Mouse (Mus musculus) hindbrain, embryonic 13.5 days (tissue): ENCODE results near the gene Slc3a1. TPM values are rescaled to one million over a fixed set of nuclear protein-coding genes. Genes with fewer than 3 reads are reported as not detected.

ENCODE experiments used
- ATAC-seq: fragments of 200-750 bp; cut with Nextera tagmentation; 2 replicates; pipeline ENCODE4 v1.8.0; 2017; ENCODE audit warnings: moderate TSS enrichment; ENCODE audit not compliant: low FRiP score
- H3K27ac ChIP-seq: fragments of 300-500 bp; sonication (generic); 2 replicates; pipeline ENCODE4 v1.5.1; 2015; ENCODE audit warnings: inconsistent platforms, mild to moderate bottlenecking, moderate library complexity
- H3K27me3 ChIP-seq: fragments of 300-500 bp; sonication (generic); 2 replicates; pipeline ENCODE4 v1.6.1; 2015; ENCODE audit warnings: mild to moderate bottlenecking, inconsistent platforms
- H3K36me3 ChIP-seq: fragments of 300-500 bp; sonication (generic); 2 replicates; pipeline ENCODE4 v1.6.1; 2015; ENCODE audit warnings: mild to moderate bottlenecking, inconsistent platforms
- H3K4me1 ChIP-seq: fragments of 300-500 bp; sonication (generic); replicated peaks from 2 replicates; pipeline ENCODE4 v1.6.1; 2015; ENCODE audit warnings: inconsistent platforms
- H3K4me2 ChIP-seq: fragments of 300-500 bp; sonication (generic); 2 replicates; pipeline ENCODE4 v1.6.1; 2015; ENCODE audit warnings: inconsistent platforms, mild to moderate bottlenecking, moderate library complexity
- H3K4me3 ChIP-seq: fragments of 300-500 bp; sonication (generic); 2 replicates; pipeline ENCODE4 v1.5.1; 2015; ENCODE audit warnings: mild to moderate bottlenecking, inconsistent platforms
- H3K9ac ChIP-seq: fragments of 300-500 bp; sonication (generic); 2 replicates; pipeline ENCODE4 v1.6.1; 2015; ENCODE audit warnings: mild to moderate bottlenecking, inconsistent platforms
- H3K9me3 ChIP-seq: fragments of 300-500 bp; sonication (generic); 2 replicates; pipeline ENCODE4 v1.6.1; 2016; ENCODE audit warnings: inconsistent platforms
- WGBS: fragments of 180-500 bp; shearing (Covaris S2); methylation state at CpG from one replicate; pipeline ENCODE4 v1.1.7; 2015; 5-methylcytosine and 5-hydroxymethylcytosine counted together
- polyA plus RNA-seq: library from polyadenylated mRNA; unstranded; fragments of >200 nt; fragmentation: Nextera tagmentation; extraction: Ambion mirVana; gene quantifications from 2 replicates; pipeline ENCODE4 v1.2.1, GENCODE M21; 2015

Slc3a1 gene
- 0.32 and 0.47 TPM in 2 replicates for polyA plus RNA-seq

DNA sequence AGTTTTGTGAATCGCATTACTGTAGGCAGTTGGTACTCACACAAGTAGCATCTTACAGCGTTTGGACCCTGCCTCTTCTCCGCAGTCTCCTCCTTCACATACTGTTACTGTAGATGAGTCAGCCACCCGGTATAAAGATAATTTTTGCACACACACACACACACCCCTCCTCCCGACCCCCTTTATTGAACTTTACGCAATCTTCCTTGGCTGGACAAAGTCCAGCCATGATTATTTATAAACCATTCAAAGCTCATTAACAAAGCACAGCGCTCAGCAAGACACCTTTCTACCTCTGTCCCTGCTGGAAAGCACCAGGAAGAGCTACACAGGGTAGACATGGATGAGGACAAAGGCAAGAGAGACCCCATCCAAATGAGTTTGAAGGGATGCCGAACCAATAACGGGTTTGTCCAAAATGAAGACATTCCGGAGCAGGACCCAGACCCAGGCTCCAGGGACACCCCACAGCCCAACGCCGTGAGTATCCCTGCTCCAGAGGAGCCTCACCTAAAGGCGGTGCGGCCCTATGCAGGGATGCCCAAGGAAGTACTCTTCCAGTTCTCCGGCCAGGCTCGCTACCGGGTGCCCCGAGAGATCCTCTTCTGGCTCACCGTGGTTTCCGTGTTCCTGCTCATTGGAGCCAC is at the start of gene Slc3a1:
Gene Slc3a1, plus strand, starts transcription at position 284 of the 647 bp plus-strand sequence.
- Histone ChIP-seq H3K27ac (no peak within 1 kb of the TSS), H3K9ac (no peak within 1 kb of the TSS), H3K4me3 (no peak within 1 kb of the TSS), H3K27me3 (no peaks in the 10 kb centered on the region), H3K4me1 (no peaks in the 10 kb centered on the region), H3K4me2 (no peak within 1 kb of the TSS), H3K36me3 (no peaks in the 10 kb centered on the region), H3K9me3 (no peaks in the 10 kb centered on the region)
- no peak for ATAC-seq
- WGBS, result 86% methylated on average over 20 of the region's 20 CpGs

DNA sequence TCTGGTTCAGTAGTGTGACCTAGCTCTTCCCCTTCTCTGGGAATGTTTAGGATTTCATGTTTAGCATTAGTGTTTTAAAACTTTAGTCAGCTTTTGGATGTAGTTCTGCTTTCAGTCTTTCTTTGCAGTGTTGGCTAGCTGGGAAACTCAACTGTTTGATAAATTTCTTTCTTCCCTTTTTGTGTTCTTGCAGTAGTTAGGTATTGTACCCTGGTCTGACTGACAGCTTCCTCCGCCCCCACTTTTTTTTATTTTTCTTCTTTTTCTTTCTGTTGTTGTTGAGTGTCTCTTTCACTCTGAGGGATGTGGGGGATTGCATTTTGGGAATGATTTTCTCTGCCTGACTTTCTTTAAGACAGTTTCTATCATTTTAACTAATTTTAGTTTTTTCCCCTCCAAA is 46.5 kb upstream of the Slc3a1 start:
- ATAC-seq, result no peak
- WGBS, result 74% methylated on average over 1 of the region's 1 CpGs
- H3K9ac ChIP-seq, result no peak overlapping the region

DNA sequence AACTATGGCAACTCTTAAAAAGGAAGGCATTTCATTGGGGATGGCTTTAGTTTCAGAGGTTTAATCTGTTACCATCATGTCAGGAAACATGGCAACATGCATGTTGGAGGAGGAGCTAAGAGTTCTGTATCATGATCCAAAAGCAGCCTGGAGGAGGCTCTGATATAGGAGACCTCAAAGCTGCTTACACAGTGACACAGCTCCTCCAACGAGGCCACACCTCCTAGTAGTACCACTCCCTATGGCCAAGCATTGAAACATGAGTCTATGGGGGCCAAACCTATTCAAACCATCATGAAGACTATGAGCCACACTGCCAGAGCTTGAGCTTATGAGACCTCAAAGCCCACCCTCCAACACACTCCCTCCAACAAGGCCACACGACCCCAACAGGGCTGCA is 45.4 kb upstream of the Slc3a1 start:
- Histone ChIP-seq H3K4me2 (no peak overlapping the region), H3K9ac (no peak overlapping the region), H3K27ac (no peak overlapping the region), H3K4me1 (peaks cover 11% of the 10 kb centered on the region; the same call in 1 of the 2 replicates), H3K4me3 (no peak overlapping the region), H3K9me3 (no peaks in the 10 kb centered on the region), H3K27me3 (no peaks in the 10 kb centered on the region), H3K36me3 (no peaks in the 10 kb centered on the region)
- no peak for ATAC-seq
- WGBS, result 85% methylated on average over 2 of the region's 2 CpGs

More for the DNA sequence above, 46.5 kb upstream of the Slc3a1 start:
- peaks cover 3% of the 10 kb centered on the region; the same call in 1 of the 2 replicates for H3K36me3 ChIP-seq
- no peak overlapping the region for H3K4me3 ChIP-seq
- no peak overlapping the region for H3K27ac ChIP-seq
- no peaks in the 10 kb centered on the region for H3K27me3 ChIP-seq
- H3K4me2 ChIP-seq, result no peak overlapping the region
- H3K4me1 ChIP-seq, result 0 out of 2 replicates have a peak, but pooled peaks cover 6% of the 10 kb centered on the region
- H3K9me3 ChIP-seq, result no peaks in the 10 kb centered on the region

DNA sequence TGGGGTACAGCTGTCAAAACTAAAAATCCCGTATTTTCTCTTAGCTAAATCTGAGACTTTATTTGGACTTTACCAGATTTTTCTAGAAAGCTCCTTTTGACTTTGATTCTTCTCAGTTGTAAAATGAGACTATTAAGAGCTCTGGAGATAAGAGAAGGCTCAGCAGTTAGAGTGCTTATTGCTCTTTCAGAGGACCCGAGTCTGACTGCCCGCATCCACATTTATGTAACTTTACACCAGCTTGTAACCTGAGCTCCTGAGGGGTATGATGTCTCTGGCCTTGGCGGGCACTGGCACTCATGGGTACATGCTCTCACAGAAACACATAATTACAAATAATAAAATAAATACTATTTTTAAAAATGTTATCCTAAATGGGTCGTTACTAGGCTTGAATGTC is 41.8 kb upstream of the Slc3a1 start:
- H3K27ac ChIP-seq, result no peak overlapping the region
- H3K27me3 ChIP-seq, result no peaks in the 10 kb centered on the region
- ATAC-seq, result no peak
- no peak overlapping the region for H3K4me3 ChIP-seq
- WGBS, result 76% methylated on average over 5 of the region's 5 CpGs
- no peak overlapping the region for H3K4me2 ChIP-seq
- no peak overlapping the region for H3K9ac ChIP-seq
- no peaks in the 10 kb centered on the region for H3K9me3 ChIP-seq
- peaks cover 11% of the 10 kb centered on the region; the same call in 1 of the 2 replicates for H3K4me1 ChIP-seq
- no peaks in the 10 kb centered on the region for H3K36me3 ChIP-seq

DNA sequence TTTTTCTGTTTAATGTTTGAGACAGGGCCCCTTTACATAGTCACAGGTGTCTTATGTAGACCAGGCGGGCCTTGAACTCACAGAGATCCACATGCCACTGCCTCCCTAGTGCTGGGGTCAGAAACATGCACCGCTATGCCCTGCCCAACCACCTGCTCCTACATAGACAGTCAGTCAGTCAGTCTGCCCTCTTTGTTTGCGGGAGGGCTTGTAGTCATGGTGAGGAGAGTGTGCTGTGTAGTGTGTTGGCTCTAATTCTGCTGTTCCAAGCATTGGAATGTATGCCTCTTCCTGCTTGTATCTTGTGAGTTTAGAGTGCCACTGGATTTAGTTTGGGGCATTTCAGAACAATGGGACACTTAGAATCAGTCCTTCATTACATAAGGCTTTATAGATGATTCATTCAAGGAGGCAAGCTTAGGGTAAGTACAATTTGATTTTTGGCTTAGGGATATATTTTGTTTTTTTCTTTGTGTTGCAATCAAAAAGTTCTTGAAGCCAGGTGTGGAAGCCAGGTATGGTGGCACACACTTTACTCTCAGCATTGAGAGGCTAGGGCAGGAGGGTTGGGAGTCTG is 40.3 kb upstream of the Slc3a1 start:
- no peak for ATAC-seq
- no peak overlapping the region for H3K27ac ChIP-seq
- H3K36me3 ChIP-seq, result no peaks in the 10 kb centered on the region
- WGBS, result 86% methylated on average over 3 of the region's 3 CpGs
- no peak overlapping the region for H3K4me3 ChIP-seq
- no peaks in the 10 kb centered on the region for H3K27me3 ChIP-seq
- H3K9ac ChIP-seq, result no peak overlapping the region
- H3K4me2 ChIP-seq, result no peak overlapping the region
- peaks cover 11% of the 10 kb centered on the region; the same call in 1 of the 2 replicates for H3K4me1 ChIP-seq
- H3K9me3 ChIP-seq, result no peaks in the 10 kb centered on the region

DNA sequence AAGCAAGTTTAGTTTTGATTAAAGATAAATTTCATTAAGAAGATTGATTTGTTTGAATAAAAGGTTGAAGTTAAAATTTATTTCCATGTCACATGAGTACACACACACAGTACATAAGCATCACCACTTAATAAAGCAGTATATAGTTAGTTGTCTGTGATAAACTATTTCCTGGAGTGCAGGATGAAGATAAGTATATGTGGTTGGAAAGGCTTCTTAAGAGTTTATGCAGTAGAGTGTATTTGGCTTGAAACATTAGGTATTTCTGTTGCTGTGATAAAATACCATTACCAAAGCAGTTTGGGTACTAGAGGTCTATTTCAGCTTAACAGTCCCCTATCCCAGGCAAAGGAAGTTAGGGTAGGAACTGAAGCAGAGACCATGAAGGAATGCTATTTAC is 39.7 kb upstream of the Slc3a1 start:
- peaks cover 11% of the 10 kb centered on the region; the same call in 1 of the 2 replicates for H3K4me1 ChIP-seq
- H3K4me2 ChIP-seq, result no peak overlapping the region
- H3K36me3 ChIP-seq, result no peaks in the 10 kb centered on the region
- H3K4me3 ChIP-seq, result no peak overlapping the region
- H3K27me3 ChIP-seq, result no peaks in the 10 kb centered on the region
- ATAC-seq, result no peak
- H3K9me3 ChIP-seq, result no peaks in the 10 kb centered on the region
- H3K9ac ChIP-seq, result no peak overlapping the region
- H3K27ac ChIP-seq, result no peak overlapping the region

DNA sequence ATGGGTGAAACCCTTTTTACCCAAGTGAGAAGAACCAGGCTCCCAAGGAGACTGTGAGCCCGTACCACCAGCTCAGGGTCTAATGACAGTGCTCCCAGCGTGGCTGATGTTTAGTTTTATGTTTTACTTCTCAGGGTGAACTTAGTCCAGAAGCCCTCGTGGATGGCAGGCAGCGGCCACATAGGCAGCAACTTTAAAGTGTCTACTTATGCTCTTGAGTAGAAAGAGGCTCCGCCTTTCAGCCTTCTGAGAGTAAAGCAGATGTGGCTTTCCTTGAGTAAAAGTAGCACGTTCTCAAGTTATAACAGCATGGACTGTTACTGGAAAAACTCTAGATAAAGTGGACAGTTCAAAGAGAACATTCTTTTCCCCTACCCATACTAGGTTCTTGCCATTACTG is 32.3 kb upstream of the Slc3a1 start:
- 95% methylated on average over 6 of the region's 6 CpGs for WGBS
- no peaks in the 10 kb centered on the region for H3K27me3 ChIP-seq

DNA sequence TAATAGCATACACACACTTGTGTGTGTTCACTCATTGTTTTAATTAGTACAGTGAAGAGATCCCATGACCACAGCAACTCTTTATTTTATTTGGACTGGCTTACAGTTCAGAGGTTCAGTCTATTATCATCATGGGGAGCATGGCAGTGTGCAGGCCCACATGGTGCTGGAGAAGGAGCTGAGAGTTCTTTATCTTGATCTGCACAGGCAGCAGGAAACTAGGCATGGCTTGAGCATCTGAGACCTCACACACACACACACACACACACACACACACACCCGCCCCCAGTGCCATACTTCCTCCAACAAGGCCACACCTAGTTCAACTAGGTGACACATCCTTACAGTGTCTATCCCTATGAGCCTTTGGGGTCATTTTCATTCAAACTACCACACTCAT is 30.5 kb upstream of the Slc3a1 start:
- H3K27ac ChIP-seq, result no peak overlapping the region
- H3K9ac ChIP-seq, result no peak overlapping the region
- 0 out of 2 replicates have a peak, but pooled peaks cover 5% of the 10 kb centered on the region for H3K4me1 ChIP-seq
- ATAC-seq, result no peak
- no peaks in the 10 kb centered on the region for H3K9me3 ChIP-seq
- WGBS, result 93% methylated on average over 1 of the region's 1 CpGs
- no peak overlapping the region for H3K4me2 ChIP-seq
- H3K36me3 ChIP-seq, result peaks cover 3% of the 10 kb centered on the region; the same call in 1 of the 2 replicates
- H3K27me3 ChIP-seq, result no peaks in the 10 kb centered on the region
- no peak overlapping the region for H3K4me3 ChIP-seq

More for the DNA sequence above, 32.3 kb upstream of the Slc3a1 start:
- Histone ChIP-seq H3K36me3 (peaks cover 3% of the 10 kb centered on the region; the same call in 1 of the 2 replicates), H3K9ac (no peak overlapping the region), H3K4me2 (no peak overlapping the region), H3K4me1 (0 out of 2 replicates have a peak, but pooled peaks cover 5% of the 10 kb centered on the region), H3K9me3 (no peaks in the 10 kb centered on the region), H3K27ac (no peak overlapping the region), H3K4me3 (no peak overlapping the region)
- no peak for ATAC-seq

DNA sequence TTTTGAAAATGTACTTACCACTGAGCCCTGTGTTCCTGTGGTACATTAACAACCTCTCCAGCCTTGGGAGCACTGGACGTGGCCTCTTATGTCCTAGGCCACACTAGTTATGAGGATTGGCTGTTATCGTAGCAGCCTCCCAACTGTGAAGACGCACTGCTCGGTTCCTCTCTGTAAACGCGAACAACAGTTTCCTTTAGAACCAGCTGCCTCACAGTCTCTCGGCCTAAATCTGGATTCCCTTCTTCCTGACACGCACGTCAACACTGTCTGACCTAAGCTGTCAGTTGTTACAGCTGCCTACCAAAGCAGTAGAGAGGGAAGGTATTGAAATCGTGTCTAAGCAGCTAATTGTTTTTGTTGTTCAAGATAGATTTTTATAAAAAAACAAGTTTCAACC is 28.5 kb upstream of the Slc3a1 start:
- no peaks in the 10 kb centered on the region for H3K9me3 ChIP-seq
- 0 out of 2 replicates have a peak, but pooled peaks cover 5% of the 10 kb centered on the region for H3K4me1 ChIP-seq
- H3K9ac ChIP-seq, result no peak overlapping the region
- H3K27me3 ChIP-seq, result no peaks in the 10 kb centered on the region
- H3K4me3 ChIP-seq, result no peak overlapping the region
- H3K36me3 ChIP-seq, result peaks cover 8% of the 10 kb centered on the region
- H3K27ac ChIP-seq, result no peak overlapping the region
- WGBS, result 75% methylated on average over 10 of the region's 10 CpGs
- ATAC-seq, result no peak
- H3K4me2 ChIP-seq, result no peak overlapping the region

DNA sequence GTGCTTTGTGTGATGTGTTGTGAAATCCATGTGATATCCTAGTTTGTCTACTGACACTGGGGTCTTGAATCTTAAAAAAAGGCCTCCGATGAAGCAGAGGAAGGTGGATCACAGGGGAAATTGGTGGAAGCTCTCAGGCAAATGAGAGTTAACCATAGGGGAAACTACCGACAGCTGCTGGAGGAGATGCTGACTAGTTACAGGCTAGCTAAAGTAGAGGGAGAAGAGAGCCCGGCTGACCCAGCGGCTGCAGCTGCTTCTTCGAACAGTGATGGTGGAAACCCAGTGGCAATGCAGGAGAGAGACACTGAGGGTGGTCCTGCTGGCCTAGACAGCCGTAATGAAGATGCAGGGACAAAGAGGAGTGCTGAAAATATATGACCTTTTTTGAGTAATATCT is 14.7 kb upstream of the Slc3a1 start:
- ATAC-seq, result no peak
- Histone ChIP-seq H3K4me3 (no peak overlapping the region), H3K4me2 (no peak overlapping the region), H3K36me3 (peaks cover 14% of the 10 kb centered on the region), H3K9me3 (no peaks in the 10 kb centered on the region), H3K27ac (no peak overlapping the region), H3K9ac (no peak overlapping the region), H3K4me1 (no peaks in the 10 kb centered on the region), H3K27me3 (no peaks in the 10 kb centered on the region)
- WGBS, result 84% methylated on average over 6 of the region's 6 CpGs

DNA sequence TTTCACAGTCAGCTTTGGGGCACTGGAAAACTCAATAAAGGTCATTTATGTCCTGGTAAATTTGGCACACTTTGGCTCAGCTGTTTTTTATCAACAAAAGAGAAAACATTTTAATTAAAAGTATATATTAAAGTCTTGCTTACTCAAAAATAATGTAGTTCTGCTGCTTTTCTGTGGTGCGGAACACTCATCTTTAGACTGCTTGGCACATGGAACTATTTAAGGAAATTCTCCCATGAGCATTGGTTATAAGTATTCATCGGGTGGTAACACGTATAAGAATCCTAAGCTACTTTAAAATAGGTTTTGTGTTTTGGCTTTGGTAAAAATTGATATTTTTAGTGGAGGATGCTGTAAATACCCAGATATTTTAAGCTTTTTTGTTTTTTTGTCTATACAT is 13.5 kb upstream of the Slc3a1 start:
- ATAC-seq, result no peak
- H3K9me3 ChIP-seq, result no peaks in the 10 kb centered on the region
- 91% methylated on average over 3 of the region's 3 CpGs for WGBS
- no peaks in the 10 kb centered on the region for H3K27me3 ChIP-seq
- H3K36me3 ChIP-seq, result peaks cover 14% of the 10 kb centered on the region
- H3K4me2 ChIP-seq, result no peak overlapping the region
- H3K27ac ChIP-seq, result no peak overlapping the region
- no peak overlapping the region for H3K9ac ChIP-seq
- no peaks in the 10 kb centered on the region for H3K4me1 ChIP-seq
- H3K4me3 ChIP-seq, result no peak overlapping the region

DNA sequence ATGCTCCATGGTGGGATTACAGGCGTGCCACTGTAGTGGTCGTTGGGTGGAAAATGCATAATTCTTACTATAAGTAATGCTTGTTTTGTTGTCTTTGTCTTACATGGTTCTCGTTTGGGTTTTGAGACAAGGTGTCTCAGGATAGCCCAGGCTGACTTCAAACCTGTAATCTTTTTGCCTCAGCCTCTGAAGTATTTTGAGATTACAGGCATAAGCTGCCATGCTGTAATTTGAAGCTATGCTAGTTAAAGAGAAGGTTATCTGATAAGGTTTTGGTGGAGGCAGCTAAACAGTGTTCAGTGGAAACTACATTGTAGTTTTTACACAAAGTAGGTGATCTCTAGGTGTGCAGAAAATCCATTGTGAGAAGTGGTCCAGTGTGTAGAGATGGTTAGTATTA is 9.8 kb upstream of the Slc3a1 start:
- WGBS, result 93% methylated on average over 3 of the region's 3 CpGs
- no peak for ATAC-seq

DNA sequence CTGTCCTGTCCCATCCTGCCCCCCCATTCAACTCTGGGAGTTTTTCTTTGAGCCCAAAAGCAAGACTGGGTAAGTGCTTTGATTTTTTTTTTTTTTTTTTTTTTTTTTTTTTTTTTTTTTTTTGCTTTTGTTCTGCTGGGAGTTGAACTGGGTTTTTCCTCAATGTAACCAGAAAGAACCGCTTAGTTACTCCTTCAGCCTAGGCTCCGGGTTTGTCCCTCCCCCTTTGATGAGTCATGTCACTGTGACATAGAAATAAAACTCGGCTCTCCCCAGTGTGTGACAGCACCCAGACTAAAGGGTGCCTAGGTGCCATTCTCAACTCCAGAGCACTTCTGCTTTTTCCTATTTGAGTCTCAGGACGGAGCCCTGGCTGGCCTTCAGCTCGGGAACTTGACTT is 9.4 kb upstream of the Slc3a1 start:
- Histone ChIP-seq H3K4me3 (no peak overlapping the region), H3K27ac (no peak overlapping the region), H3K9me3 (no peaks in the 10 kb centered on the region), H3K4me2 (no peak overlapping the region), H3K9ac (no peak overlapping the region), H3K36me3 (no peaks in the 10 kb centered on the region), H3K27me3 (no peaks in the 10 kb centered on the region), H3K4me1 (no peaks in the 10 kb centered on the region)
- 84% methylated on average over 5 of the region's 5 CpGs for WGBS
- no peak for ATAC-seq

More for the DNA sequence above, 9.8 kb upstream of the Slc3a1 start:
- Histone ChIP-seq H3K4me1 (no peaks in the 10 kb centered on the region), H3K27ac (no peak overlapping the region), H3K27me3 (no peaks in the 10 kb centered on the region), H3K4me3 (no peak overlapping the region), H3K4me2 (no peak overlapping the region), H3K9ac (no peak overlapping the region), H3K36me3 (no peaks in the 10 kb centered on the region), H3K9me3 (no peaks in the 10 kb centered on the region)
